Mouse (Mus musculus): ENCODE data around the gene Acad12.
"Not testable (repeated sequence)": the region's sequence is repeated elsewhere in the genome, so short reads cannot be mapped to it uniquely, and the experiment has no call there.

The Acad12 gene

DNA sequence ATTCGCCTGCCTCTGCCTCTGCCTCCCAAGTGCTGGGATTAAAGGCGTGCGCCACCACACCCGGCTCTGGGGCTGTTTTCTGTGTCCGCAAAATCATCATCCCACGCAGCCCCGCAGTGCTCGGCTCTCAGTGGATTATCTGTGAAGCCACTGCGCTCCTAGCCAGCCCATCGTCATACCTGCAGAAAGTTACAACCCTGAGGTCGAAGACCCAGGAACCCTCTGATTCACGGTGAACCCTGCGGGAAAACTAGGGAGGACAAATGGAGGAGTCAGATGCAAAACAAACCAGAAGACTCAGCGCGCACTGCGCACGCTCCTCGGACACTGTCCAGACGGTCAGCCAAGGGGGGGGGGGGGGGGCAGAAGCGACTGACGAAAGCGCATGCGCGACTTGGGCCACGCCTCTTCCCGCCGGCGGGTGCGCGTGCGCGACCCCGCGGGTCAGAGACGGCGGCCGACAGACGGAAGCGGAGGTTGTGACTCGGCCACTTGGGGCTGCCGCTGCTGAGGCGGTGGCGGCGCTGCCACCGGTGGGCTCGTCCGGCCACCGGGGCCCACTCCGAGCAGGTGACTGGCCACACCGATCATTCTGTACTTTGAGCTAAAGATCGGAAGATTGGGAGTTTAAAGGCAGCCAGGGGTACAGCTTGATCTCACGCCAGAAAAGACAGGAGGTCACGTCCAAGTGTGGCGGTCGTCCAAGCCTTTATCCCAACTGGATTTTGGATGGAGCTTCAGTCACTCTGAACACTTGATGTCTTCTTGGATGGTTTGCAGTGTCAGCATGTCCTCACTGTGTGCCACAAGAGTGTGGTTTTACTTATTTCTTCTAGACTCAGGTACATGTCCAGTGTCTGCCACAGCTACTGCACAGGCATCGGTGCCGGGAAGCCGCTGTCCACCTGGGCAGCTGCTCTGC lies at the start of gene Acad12:
TSS of gene Acad12 (minus strand) at position 347 of the 922 bp plus-strand sequence.
- peak; percentile 83 for DNase-seq (ENCODE audit: low spot score)

DNA sequence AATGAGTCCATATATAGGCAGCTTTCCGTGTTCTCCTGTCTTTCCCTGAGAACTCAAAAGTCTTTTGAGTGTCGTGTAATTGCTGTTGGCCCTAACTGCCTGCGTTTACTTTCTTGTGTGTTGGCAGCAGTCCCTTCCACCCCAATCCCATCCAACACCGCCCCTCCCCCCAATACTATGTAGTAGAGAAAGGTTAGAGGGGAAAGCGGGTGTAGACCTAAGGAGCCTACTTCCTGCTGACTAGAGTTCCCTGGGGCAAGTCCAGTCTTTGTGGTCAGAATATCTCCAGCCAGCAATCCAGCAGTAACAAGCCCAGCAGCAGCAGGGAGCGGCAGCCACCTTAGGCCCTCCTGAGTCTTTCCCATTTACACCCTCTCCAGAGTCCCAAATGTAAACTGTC lies 49.7 kb upstream of the Acad12 start:
- peak; percentile 43 for DNase-seq (ENCODE audit: low spot score)

DNA sequence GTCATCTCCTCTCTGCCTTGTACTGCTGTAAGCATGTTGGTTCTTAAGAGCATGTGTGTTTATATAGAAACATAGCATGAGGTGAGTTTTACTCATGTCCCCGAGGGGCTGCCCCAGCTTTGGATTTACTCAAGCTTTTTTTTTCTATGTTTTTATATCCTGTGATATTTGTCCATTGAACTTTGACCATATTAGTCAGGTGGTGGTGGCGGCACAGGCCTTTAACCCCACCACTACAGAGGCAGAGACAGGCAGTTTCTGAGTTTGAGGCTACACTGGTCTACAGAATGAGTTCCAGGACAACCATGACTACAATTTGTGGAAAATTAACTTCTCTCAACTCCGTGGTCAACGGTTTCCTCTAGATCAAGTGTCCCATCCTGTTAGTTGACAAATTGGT lies 48.3 kb upstream of the Acad12 start:
- no peak for DNase-seq (ENCODE audit: low spot score)

DNA sequence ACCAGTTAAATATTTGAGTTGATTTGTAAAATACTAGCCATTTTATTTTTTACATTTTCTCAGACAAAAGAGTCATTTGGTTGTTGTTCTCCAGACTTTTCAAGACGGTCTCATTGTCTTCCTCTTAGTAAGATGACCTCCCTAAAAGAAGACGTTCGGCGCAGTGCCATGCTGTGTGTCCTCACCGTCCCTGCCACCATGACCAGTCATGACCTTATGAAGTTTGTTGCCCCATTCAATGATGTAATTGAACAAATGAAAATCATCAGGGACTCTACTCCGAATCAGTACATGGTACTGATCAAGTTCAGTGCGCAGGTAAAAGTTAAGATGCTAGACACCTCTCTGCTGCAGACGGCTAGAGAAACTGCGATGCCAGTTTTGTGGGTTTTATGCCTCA lies 46.2 kb upstream of the Acad12 start:
- DNase-seq (ENCODE audit: low spot score), result no peak

DNA sequence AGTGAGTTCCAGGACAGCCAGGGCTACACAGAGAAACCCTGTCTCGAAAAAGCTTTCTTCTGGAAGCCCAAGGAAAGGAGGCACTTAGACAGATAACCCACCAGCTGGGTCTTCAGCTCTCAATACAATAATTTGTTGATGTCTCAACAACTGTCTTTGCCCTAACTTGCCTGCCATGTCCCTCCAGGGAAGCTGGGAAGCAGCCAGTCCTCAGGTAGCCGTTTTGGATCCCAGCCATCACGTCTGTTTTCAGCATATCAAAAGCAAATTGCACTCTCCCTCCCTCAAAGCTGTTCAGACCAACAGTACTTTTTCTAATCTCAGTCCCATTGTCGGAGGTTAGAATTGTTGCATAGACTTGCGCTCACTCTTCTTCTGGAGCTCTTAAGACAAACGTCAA lies 45.3 kb upstream of the Acad12 start:
- no peak for DNase-seq (ENCODE audit: low spot score)

DNA sequence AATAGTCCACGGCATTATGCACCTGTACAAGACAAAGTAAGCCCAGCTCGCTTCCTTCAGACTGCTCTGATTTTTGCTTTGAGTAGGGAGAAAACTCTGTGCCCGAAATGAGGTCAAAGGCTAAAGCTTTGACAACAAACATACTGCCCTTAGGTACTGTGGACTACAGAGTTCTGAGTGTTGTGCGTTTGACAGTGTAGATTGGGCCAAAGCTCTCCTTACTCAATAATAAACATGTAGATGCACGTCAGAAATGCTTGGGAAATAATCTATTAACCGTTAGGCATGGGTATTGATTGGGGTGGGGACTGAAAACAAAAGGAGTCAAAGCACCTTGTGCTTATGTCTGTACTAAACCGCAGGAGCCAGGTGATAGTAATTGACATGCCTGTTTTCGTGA lies 44.7 kb upstream of the Acad12 start:
- DNase-seq (ENCODE audit: low spot score), result no peak

DNA sequence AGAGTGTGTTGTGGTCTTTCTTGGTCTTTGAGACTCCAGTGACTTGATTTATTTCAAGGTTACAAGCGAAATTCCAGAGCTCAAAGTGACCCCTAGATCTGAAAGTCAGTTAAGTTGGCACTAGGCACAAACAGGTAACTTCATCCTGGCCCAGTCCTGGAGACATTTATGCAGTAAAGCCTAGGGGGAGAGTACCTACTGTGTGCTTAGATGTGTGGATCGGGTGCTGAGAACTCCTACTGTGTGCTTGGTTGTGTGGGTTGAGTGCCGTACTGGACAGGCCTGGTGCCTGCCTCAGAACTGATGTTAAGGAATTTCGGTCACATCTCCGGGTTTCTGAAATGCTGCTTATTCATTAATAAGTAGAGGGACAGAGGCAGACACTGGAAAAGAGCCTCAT lies 42.8 kb upstream of the Acad12 start:
- DNase-seq (ENCODE audit: low spot score), result no peak

DNA sequence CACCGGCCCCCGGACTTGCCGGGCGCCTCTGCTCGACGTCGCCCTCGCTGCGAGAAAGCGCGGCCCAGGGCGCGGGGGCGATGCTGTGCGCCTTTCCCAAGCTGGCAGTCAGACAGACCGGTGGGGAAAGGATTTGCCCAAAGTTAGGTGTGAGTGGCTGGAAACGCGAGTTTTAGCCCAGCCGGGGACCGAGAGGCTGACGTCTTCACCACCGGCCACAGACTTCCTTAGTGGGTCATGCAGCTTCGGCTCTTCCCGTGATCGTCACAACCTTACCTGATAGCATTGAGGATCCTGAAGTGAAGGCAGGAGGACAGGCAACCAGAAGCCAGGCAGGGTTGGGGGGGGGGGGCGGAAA lies 42.1 kb upstream of the Acad12 start:
- no peak for DNase-seq (ENCODE audit: low spot score)

DNA sequence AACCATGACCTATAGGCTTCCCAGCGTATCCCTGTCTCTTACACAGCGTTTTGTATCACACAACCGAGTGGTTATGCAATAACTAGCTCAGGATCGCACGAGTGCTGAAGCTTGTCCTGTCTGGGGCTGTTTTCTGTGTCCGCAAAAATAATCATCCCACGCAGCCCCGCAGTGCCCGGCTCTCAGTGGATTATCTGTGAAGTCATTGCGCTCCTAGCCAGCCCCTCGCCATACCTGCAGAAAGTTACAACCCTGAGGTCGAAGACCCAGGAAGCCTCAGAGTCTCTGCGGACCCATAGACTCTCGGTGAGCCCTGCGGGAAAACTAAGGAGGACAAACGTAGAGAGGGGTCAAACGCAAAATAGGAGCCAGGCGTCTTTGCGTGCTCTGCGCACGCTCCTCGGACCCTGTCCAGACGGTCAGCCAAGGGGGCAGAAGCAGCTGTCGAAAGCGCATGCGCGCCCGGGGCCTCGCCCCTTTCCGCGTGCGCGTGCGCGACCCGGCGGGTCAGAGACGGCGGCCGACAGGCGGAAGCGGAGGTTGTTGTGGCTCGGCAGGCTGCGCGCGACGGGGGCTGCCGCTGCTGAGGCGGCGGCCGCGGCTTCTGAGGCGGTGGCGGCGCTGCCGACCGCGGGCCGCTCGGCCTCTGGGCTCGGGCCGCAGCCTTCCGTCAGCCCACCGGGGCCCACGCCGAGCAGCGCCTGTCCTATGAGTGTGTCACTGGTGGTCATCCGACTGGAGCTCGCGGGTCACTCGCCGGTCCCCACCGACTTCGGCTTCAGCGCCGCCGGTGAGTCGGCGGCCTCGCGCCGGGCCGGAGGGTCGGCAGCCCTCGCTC lies 41.5 kb upstream of the Acad12 start, which contains the start of the genes Acad10 and Brap:
TSS of gene Acad10 (minus strand) at position 456 of the 838 bp plus-strand sequence.
TSS of gene Brap (plus strand) at position 505 of the 838 bp plus-strand sequence.
- peak; percentile 93 for DNase-seq (ENCODE audit: low spot score)

DNA sequence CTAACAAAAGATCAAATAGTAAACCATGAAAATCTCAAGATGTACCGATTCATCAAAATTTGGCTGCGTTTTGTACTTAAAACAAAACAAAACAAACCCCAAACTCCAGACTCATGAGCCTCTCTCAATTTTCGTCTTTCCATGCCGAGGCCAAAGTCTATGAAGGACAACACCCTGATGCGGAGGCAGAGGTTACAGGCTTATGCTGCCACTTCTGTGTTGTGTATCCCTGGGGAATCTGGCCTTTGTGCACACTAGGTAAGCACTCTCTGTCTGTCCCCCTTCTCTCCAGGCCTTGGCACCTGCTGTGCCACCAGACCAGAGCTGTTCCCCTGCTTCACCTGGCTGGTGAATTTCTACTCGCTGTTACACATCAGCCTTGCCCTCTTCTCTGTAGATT lies 38.9 kb upstream of the Acad12 start:
- DNase-seq (ENCODE audit: low spot score), result not testable (repeated sequence)

DNA sequence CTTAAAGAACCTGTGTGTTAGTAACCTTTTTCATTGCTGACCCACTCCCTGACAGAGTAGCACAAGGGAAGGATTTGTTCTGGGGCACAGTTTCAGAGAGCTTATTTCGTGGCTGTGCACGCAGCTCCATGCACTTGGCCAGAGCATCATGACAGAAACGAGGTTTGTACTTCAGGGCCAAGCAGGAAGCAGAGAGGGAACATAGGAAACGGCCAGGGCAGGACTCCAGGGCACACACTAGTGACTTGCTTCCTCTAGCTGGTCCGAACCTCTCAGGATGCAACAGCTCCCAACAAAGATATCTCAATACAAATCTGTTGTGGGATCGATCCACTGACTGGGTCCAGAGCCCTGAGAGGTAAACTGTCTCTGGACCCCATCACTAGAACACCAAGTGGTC lies 38.1 kb upstream of the Acad12 start:
- peak; percentile 66 for DNase-seq (ENCODE audit: low spot score)

DNA sequence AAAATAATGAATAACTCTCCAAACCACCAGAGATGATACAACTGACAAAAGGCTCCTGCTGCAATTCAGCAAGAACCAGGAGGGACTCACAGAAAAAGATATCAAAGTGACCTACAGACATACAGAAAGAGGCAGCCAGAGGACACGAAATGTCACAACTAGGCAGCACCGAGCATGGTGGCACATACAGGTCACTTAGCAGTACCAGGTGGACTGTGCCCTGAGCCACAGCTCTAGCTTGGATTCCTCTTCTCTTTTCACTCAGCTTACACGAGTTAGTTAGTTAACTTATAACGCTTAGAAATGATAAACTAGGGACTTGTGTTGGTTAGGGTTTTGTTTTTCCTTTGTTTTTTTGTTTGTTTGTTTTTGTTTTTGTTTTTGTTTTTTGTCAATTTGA lies 35.8 kb upstream of the Acad12 start:
- no peak for DNase-seq (ENCODE audit: low spot score)

DNA sequence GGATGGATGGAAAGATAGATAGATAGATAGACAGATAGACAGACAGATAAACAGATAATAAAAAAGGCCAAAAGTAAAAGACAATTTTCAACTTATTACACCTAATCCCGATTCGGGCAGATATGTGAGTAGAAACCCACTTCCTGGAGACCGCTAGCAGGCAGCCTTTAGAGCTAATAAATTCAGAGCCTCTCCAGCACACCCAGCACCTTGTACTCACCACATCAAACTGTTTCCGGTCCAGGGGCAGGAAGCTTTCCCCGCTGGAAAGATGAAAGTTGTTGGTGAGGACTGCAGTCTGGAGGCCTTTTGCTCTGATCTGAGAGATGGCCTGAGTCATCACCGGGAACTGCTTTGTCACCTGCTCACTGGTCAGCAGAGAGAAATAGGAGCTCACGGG lies 30.4 kb upstream of the Acad12 start:
- no peak for DNase-seq (ENCODE audit: low spot score)

DNA sequence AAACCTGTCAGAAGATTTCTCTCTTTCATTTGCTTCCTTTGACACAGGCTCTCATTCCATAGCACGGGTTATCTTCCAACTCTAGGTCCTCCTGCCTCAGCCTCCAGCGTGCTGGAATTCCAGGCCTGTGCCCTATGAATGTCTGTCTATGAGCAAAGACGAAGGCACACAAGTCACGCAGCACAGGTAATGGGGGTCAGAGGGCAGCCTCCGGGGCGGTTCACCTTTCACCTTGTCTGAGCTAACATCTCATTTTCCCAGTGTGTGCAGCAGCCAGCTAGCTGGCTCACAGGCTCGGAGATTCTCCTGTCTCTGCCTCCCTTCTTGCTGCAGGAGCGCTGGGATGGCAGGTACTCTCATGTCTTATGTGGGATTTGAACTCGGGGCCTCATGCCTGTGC lies 20.9 kb upstream of the Acad12 start:
- no peak for DNase-seq (ENCODE audit: low spot score)

DNA sequence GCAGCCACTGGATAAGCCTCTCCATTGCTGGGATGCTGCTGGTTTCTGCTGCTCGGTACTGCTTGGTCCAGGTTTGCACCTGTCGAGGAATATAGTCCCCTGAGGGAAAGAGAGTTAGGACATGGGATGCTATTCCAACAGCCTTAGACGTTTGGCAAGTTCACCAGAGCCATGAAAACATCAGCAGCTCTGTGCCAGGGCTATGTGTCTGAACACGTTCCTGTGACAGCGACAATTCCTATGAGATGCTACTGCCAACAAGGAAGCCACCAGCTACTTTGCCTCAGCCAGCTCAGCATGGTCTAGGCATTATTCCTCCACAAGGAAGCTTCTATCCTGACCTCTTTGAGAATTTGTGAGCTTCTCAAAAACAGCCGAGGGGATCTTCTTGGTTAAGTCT lies 18.6 kb upstream of the Acad12 start:
- no peak for DNase-seq (ENCODE audit: low spot score)

DNA sequence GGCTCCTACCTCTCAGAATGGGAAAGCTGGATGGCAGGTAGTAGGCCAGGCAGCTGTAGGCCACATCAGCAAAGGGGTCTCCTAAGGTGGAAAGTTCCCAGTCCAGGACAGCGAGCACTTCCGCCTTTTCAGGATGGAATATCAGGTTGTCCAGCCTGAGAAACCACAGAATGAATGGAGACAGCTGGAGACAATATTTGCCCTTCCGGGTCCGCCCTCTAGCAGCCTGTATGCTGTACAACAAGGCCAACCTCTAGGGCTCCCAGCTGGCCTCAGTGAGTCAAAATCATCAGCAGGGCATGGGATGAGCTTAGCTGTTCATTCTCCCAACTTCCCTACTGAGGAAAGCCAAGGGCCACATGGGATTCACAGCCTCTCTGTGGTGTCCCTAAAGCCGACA lies 15.9 kb upstream of the Acad12 start:
- DNase-seq (ENCODE audit: low spot score), result no peak

DNA sequence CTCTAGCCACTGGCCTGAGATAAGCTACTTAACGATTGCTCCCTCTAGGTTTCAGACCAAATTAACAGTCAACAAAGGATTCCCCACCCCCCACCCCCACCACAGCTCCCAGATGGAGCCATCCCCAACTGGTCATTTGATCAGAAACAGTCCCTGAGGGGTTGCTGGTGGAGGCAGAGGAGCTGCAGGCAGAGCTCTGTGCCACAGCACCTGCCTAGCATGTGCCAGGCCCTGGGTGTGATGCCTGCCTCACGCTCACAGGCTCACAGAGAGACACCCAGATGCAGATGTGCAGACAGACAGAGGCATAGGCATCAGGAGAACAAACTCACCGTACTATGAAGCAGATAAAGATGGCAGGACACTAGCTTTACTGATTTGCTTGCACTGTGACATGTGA lies 14.1 kb upstream of the Acad12 start:
- DNase-seq (ENCODE audit: low spot score), result no peak

DNA sequence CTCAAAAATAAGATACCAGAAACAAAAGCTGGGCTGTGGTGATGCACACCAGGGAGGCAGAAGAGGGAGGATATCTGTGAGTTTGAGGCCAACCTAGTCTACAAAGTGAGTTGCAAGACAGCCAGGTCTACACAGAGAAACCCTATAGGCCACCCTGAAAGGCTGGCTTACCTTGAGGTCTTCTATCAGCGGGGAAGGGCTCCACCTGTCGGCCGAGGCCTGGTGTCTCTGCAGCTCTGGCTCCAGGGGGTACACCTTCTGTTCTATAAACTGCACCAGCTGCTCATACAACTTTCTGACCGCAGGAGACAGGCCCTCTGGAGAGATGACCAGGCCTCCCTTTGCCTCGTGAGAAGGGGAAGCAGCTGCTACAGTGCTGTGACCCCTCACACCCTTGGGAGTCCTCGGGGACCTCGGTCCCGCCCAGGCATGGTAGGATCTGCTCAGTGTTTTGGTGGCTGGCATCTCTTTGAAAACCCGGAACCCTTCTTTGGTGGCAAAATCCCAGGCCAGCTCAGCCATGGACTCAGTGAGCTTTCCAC lies 12.4 kb upstream of the Acad12 start:
- DNase-seq (ENCODE audit: low spot score), result not testable (repeated sequence)

DNA sequence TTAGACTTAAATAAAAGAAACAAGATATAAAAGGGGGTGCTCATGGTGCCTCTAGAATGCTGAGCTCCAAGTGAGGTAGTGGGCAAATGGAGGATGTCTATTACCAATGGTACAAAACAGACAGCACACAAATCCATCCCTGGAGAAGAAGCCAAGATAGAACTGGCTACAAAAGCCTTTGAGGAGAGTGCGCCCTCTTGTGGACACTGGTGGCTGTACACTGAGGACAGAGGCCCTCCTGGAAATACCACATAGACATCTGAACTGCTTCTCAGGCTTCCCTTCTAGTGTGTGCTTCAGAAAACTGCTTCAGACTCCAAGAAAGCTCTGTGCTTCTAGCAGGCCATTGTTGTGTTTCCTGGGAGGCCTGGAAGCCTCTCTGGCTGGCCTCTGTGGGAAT lies 9.1 kb upstream of the Acad12 start:
- peak; percentile 82 for DNase-seq (ENCODE audit: low spot score)

DNA sequence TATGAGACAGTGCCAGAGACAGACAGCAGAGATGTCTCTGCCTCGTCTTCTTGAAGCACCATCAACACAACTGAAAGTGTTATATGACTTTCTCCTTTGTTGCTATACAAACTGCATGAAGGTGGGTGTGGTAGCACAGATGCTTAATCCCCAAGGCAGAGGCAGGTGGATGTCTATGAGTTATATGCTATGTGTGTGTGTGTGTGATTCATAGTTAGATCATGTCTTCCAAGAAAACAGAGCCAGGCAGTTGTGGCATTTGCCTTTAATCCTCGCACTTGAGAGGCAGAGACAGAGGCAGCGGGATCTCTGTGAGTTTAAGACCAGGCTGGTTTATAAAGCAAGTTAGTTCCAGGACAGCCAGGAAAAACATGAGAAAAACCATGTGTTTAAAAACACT lies 4.5 kb upstream of the Acad12 start:
- no peak for DNase-seq (ENCODE audit: low spot score)

DNA sequence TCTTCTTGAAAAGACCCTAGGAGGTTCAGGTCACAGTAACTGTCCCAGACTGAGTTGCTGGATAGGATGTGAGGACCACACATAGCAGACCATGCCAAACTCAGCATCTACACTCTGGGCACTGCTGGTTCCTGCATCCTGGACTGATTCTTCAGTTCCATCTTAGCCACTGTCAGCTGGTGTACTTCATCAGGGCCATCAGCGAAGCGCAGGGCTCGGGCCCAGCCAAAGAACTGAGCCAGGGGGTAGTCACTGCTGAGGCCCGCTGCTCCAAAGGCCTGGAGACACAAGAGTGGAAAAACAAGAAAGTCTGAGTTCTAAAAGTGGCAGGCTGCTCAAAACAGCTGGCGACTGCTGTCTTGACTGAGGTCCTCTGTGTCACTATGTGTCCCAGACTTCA lies 2.4 kb upstream of the Acad12 start:
- DNase-seq (ENCODE audit: low spot score), result no peak

DNA sequence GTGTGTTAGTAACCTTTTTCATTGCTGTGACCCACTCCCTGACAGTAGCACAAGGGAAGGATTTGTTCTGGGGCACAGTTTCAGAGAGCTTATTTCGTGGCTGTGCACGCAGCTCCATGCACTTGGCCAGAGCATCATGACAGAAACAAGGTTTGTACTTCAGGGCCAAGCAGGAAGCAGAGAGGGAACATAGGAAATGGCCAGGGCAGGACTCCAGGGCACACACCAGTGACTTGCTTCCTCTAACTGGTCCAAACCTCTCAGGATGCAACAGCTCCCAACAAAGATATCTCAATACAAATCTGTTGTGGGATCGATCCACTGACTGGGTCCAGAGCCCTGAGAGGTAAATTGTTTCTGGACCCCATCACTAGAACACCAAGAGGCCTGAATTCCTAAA lies 3.8 kb downstream of the Acad12 start:
- peak; percentile 65 for DNase-seq (ENCODE audit: low spot score)

DNA sequence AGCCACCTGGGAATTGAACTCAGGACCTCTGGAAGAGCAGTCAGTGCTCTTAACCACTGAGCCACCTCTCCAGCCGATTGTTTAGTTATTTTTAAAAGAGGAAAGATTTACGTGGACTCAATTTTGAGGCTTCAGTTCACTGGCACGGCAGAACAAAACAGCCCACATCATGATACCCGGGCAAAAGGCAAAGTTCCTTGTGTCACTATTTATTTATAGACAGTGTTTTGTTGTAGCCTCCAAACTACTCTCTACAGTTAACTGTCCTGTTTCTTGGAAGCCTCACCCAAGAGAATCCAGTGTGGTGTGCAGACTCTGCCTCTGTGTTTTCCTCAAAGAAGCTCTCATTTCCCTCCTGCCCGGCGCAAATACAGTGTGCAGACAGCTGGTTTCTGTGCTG lies 6.7 kb downstream of the Acad12 start:
- no peak for DNase-seq (ENCODE audit: low spot score)
